Comparison of ENCODE assay signal across 10 mouse cellular contexts in the genomic region with DNA sequence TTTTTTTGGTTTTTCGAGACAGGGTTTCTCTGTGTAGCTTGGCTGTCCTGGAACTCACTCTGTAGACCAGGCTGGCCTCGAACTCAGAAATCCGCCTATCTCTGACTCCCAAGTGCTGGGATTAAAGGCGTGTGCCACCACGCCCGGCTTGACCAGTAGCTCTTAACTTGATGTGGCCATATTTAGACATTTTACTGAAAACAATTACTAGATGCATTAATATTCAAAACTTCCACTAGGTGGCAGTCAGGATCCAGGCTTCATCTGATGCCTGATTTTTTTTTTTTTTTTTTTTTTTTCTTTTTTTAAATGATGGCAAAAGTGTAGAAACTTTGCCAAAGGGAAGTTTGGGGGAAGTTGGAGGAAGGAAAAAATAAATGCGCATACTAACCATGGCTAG. TPM values are rescaled to one million over a fixed set of nuclear protein-coding genes. Genes with fewer than 3 reads are reported as not detected.
DNase-seq lines count a peak whose midpoint lies in the region; ATAC-seq and TF ChIP-seq lines count a peak whose summit lies in the region.
"Had no signal": no experiment of that assay in that cellular context is flagged by ENCODE, and none has a peak within 500 bp of the region (broad histone marks: within the 10 kb centered on the region; RNA-seq: fewer than 3 reads in every experiment).

No protein-coding gene starts in this region.

- peak; percentile 69 for TF ChIP-seq CTCF in heart, postnatal 0 days (IDR thresholded peaks at IDR 0.05; ENCODE audit: low read depth)

- H3K9ac ChIP-seq in limb, embryonic 14.5 days (ENCODE audit: low read depth, low read length, severe bottlenecking) = no peak overlapping the region
- no peak overlapping the region; the same call in 1 of the 2 replicates for H3K9ac ChIP-seq in heart, postnatal 0 days (replicated peaks; ENCODE audit: low read depth, low read length)
- H3K9ac ChIP-seq: hindbrain, embryonic 15.5 days had no signal

- no peak overlapping the region for H3K4me3 ChIP-seq in limb, embryonic 14.5 days (replicated peaks; ENCODE audit: low read length)
- no peak overlapping the region for H3K4me3 ChIP-seq in limb, embryonic 10.5 days
- no peak overlapping the region for H3K4me3 ChIP-seq in heart, postnatal 0 days (ENCODE audit: low read depth, low read length)
- H3K4me3 ChIP-seq: hindbrain, embryonic 15.5 days had no signal

- H3K36me3 ChIP-seq in limb, embryonic 14.5 days (ENCODE audit: control insufficient read depth, insufficient read depth, low read length) = no peaks in the 10 kb centered on the region
- H3K36me3 ChIP-seq in limb, embryonic 10.5 days = no peaks in the 10 kb centered on the region
- no peaks in the 10 kb centered on the region for H3K36me3 ChIP-seq in heart, postnatal 0 days (replicated peaks; ENCODE audit: control insufficient read depth, insufficient read depth, low read length)
- H3K36me3 ChIP-seq: hindbrain, embryonic 15.5 days had no signal

- DNase-seq in CD4-positive, CD25-positive, alpha-beta regulatory T cell, adult 2 months (ENCODE audit: low read depth, low spot score) = peak; percentile 85
- peak; percentile 90 for DNase-seq in limb, embryonic 14.5 days (ENCODE audit: low spot score)
- no peak for DNase-seq in limb, embryonic 10.5 days (ENCODE audit: low spot score)
- peak; percentile 74 for DNase-seq in cerebellum, adult 11-12 months
- peak; percentile 73 for DNase-seq in heart, postnatal 0 days (ENCODE audit: low spot score)
- DNase-seq in mesoderm, embryonic 11.5 days (ENCODE audit: low read depth, low spot score) = peak; percentile 77
- DNase-seq in adrenal gland, adult 2 months = no peak

- H3K4me1 ChIP-seq in limb, embryonic 14.5 days (ENCODE audit: control insufficient read depth, insufficient read depth, low read length) = peaks cover 3% of the 10 kb centered on the region
- peaks cover 7% of the 10 kb centered on the region for H3K4me1 ChIP-seq in limb, embryonic 10.5 days
- H3K4me1 ChIP-seq in heart, postnatal 0 days (ENCODE audit: control insufficient read depth, insufficient read depth) = 0 out of 2 replicates have a peak, but pooled peaks cover 5% of the 10 kb centered on the region

- no peak for TF ChIP-seq POLR2A in limb, embryonic 14.5 days (IDR thresholded peaks at IDR 0.05; ENCODE audit: borderline replicate concordance, extremely low read depth, insufficient read depth, insufficient read length)

- no peak for ATAC-seq in CD4-positive, CD25-positive, alpha-beta regulatory T cell, adult 4 months
- ATAC-seq in limb, embryonic 14.5 days (ENCODE audit: low FRiP score, low read depth) = no peak
- ATAC-seq in heart, postnatal 0 days (ENCODE audit: insufficient read depth, low read depth) = no peak

- H3K9me3 ChIP-seq in limb, embryonic 14.5 days (ENCODE audit: control insufficient read depth, low read length) = no peaks in the 10 kb centered on the region
- no peaks in the 10 kb centered on the region for H3K9me3 ChIP-seq in limb, embryonic 10.5 days (replicated peaks)
- H3K9me3 ChIP-seq in heart, postnatal 0 days (replicated peaks; ENCODE audit: control insufficient read depth, low read length) = no peaks in the 10 kb centered on the region
- H3K9me3 ChIP-seq: hindbrain, embryonic 15.5 days had no signal

- H3K27me3 ChIP-seq in limb, embryonic 14.5 days (ENCODE audit: control insufficient read depth, insufficient read depth, low read length) = no peaks in the 10 kb centered on the region
- H3K27me3 ChIP-seq in limb, embryonic 10.5 days (ENCODE audit: low read depth, poor library complexity, severe bottlenecking) = no peaks in the 10 kb centered on the region
- H3K27me3 ChIP-seq in heart, postnatal 0 days (ENCODE audit: control insufficient read depth, insufficient read depth, low read length) = no peaks in the 10 kb centered on the region
- H3K27me3 ChIP-seq: hindbrain, embryonic 15.5 days had no signal

- H3K4me2 ChIP-seq in limb, embryonic 14.5 days (replicated peaks; ENCODE audit: low read depth, low read length, severe bottlenecking) = no peak overlapping the region
- H3K4me2 ChIP-seq in heart, postnatal 0 days (ENCODE audit: low read depth, low read length) = peak overlapping the region; percentile 18; the same call in 1 of the 2 replicates
- H3K4me2 ChIP-seq: hindbrain, embryonic 15.5 days had no signal

- no peak for TF ChIP-seq EP300 in heart, postnatal 0 days (IDR thresholded peaks at IDR 0.05; ENCODE audit: low read depth)

- 15% methylated on average over 7 of the region's 7 CpGs for WGBS in limb, embryonic 14.5 days
- 25% methylated on average over 7 of the region's 7 CpGs for WGBS in limb, embryonic 10.5 days
- WGBS in heart, postnatal 0 days = 11% methylated on average over 7 of the region's 7 CpGs

- H3K27ac ChIP-seq in limb, embryonic 14.5 days (replicated peaks; ENCODE audit: low read depth, low read length) = no peak overlapping the region
- H3K27ac ChIP-seq in limb, embryonic 10.5 days = no peak overlapping the region
- H3K27ac ChIP-seq in heart, postnatal 0 days (ENCODE audit: low read depth) = no peak overlapping the region
- H3K27ac ChIP-seq: hindbrain, embryonic 15.5 days had no signal

RNA-seq across cellular contexts. Expression of a gene that starts 4.2 kb away (rescaled TPM):
- 10 to 100 TPM; 32.0 to 32.3 TPM for polyA plus RNA-seq in CD4-positive, CD25-positive, alpha-beta regulatory T cell, adult 4 months (2017; shearing (Covaris generic))
- 25.6 and 33.9 TPM in 2 replicates for polyA plus RNA-seq in limb, embryonic 14.5 days (2012; rRNA removed)
- 38.6 and 40.3 TPM in 2 replicates for polyA plus RNA-seq in limb, embryonic 14.5 days (2014; fragmentation: Nextera tagmentation; extraction: Ambion mirVana)
- polyA plus RNA-seq in limb, embryonic 10.5 days (2016; fragmentation: Nextera tagmentation; extraction: Ambion mirVana) = 41.2 and 43.8 TPM in 2 replicates
- total RNA-seq in heart, postnatal 0 days (2014; rRNA removed; ENCODE audit: low replicate concordance) = 6.8 and 9.0 TPM in 2 replicates
- polyA plus RNA-seq in heart, postnatal 0 days (2015; fragmentation: Nextera tagmentation; extraction: Ambion mirVana) = 25.0 and 32.0 TPM in 2 replicates
- 10 to 100 TPM; 38.1 to 48.6 TPM for total RNA-seq in adrenal gland, adult 2 months (2021)
- polyA plus RNA-seq in adrenal gland, adult 2 months (2012; rRNA removed) = 1.2 TPM in 2 replicates

RNA-seq across cellular contexts. Expression of a gene that starts 23.0 kb away (rescaled TPM):
- polyA plus RNA-seq in CD4-positive, CD25-positive, alpha-beta regulatory T cell, adult 4 months (2017; shearing (Covaris generic)) = not detected
- polyA plus RNA-seq in limb, embryonic 14.5 days (2012; rRNA removed) = not detected in 2 replicates
- 4.4 TPM in 1 of 2 replicates, not detected in the other for polyA plus RNA-seq in limb, embryonic 14.5 days (2014; fragmentation: Nextera tagmentation; extraction: Ambion mirVana)
- 6.6 TPM in 1 of 2 replicates, not detected in the other for polyA plus RNA-seq in limb, embryonic 10.5 days (2016; fragmentation: Nextera tagmentation; extraction: Ambion mirVana)
- not detected in 2 replicates for total RNA-seq in heart, postnatal 0 days (2014; rRNA removed; ENCODE audit: low replicate concordance)
- not detected in 2 replicates for polyA plus RNA-seq in heart, postnatal 0 days (2015; fragmentation: Nextera tagmentation; extraction: Ambion mirVana)
- not detected for total RNA-seq in adrenal gland, adult 2 months (2021)
- not detected in 2 replicates for polyA plus RNA-seq in adrenal gland, adult 2 months (2012; rRNA removed)
- polyA plus RNA-seq: C2C12; hindbrain, embryonic 15.5 days had no signal

Comparison
In these comparisons a context has a peak if more than half of its experiments do, and no peak if none do; other contexts are left out.
1. DNase-seq: peak in CD4-positive, CD25-positive, alpha-beta regulatory T cell, adult 2 months (single experiment), limb, embryonic 14.5 days (single experiment), cerebellum, adult 11-12 months (single experiment), heart, postnatal 0 days (single experiment) and mesoderm, embryonic 11.5 days (single experiment); none in limb, embryonic 10.5 days (single experiment) and adrenal gland, adult 2 months (single experiment).
2. RNA of a gene that starts 4.2 kb away (polyA plus RNA-seq): 41.2 to 43.8 TPM in limb, embryonic 10.5 days, 25.6 to 40.3 TPM in limb, embryonic 14.5 days, 32.0 to 32.3 TPM in CD4-positive, CD25-positive, alpha-beta regulatory T cell, adult 4 months and 25.0 to 32.0 TPM in heart, postnatal 0 days; 1.2 TPM in adrenal gland, adult 2 months; every median in the first group is over 10 times any median in the second.